Mouse (Mus musculus): Measurements from ENCODE around the gene Pla2g4d. TPM values are rescaled to one million over a fixed set of nuclear protein-coding genes. Genes with fewer than 3 reads are reported as not detected.
"Not testable (repeated sequence)": the region's sequence is repeated elsewhere in the genome, so short reads cannot be mapped to it uniquely, and the experiment has no call there.

Gene Pla2g4d
- total RNA-seq, 2 experiments from 2014 or later: not detected

GRCm38 (mm10) chr2:120262876-120263275, 26.1 kb downstream of the Pla2g4d start:
- ATAC-seq (ENCODE audit: poor library complexity, severe bottlenecking): no peak

- no peak for ATAC-seq (ENCODE audit: poor library complexity, severe bottlenecking)
Observed at GRCm38 (mm10) chr2:120261346-120261745, 27.7 kb downstream of the Pla2g4d start.

GRCm38 (mm10) chr2:120256259-120256658, 32.7 kb downstream of the Pla2g4d start:
- no peak for ATAC-seq (ENCODE audit: poor library complexity, severe bottlenecking)

- ATAC-seq (ENCODE audit: poor library complexity, severe bottlenecking): peak; percentile 68
Observed at GRCm38 (mm10) chr2:120252644-120253043, 36.4 kb downstream of the Pla2g4d start.

- ATAC-seq (ENCODE audit: poor library complexity, severe bottlenecking): no peak
Observed at GRCm38 (mm10) chr2:120245421-120246016, 43.5 kb downstream of the Pla2g4d start.

GRCm38 (mm10) chr2:120244679-120245420, 44.1 kb downstream of the Pla2g4d start, which contains the start of gene Pla2g4e:
Pla2g4e (minus strand) TSS chr2:120245335.
- no peak for ATAC-seq (ENCODE audit: poor library complexity, severe bottlenecking)

- ATAC-seq (ENCODE audit: poor library complexity, severe bottlenecking): no peak
Observed at GRCm38 (mm10) chr2:120243995-120244394, 45.0 kb downstream of the Pla2g4d start.

GRCm38 (mm10) chr2:120242791-120243467, 46.1 kb downstream of the Pla2g4d start:
- ATAC-seq (ENCODE audit: poor library complexity, severe bottlenecking): no peak

- ATAC-seq (ENCODE audit: poor library complexity, severe bottlenecking): not testable (repeated sequence)
Observed at GRCm38 (mm10) chr2:120238733-120239132, 50.3 kb downstream of the Pla2g4d start.

- no peak for ATAC-seq (ENCODE audit: poor library complexity, severe bottlenecking)
Observed at GRCm38 (mm10) chr2:120237784-120238183, 51.2 kb downstream of the Pla2g4d start.

- no peak for ATAC-seq (ENCODE audit: poor library complexity, severe bottlenecking)
Observed at GRCm38 (mm10) chr2:120235947-120236640, 52.9 kb downstream of the Pla2g4d start.

- ATAC-seq (ENCODE audit: poor library complexity, severe bottlenecking): no peak
Observed at GRCm38 (mm10) chr2:120235381-120235780, 53.6 kb downstream of the Pla2g4d start.

GRCm38 (mm10) chr2:120231642-120232041, 57.4 kb downstream of the Pla2g4d start:
- ATAC-seq (ENCODE audit: poor library complexity, severe bottlenecking): no peak

Other genes with a start within 250 kb of the Pla2g4d start
- 50.9 and 56.7 TPM in 2 replicates for gene Ehd4, start 134.6 kb downstream of the Pla2g4d start, total RNA-seq (2015)
- 77.5 and 92.9 TPM in 2 replicates for gene Ehd4, start 134.6 kb downstream of the Pla2g4d start, total RNA-seq (2017)
- gene Pla2g4e, start 43.9 kb downstream of the Pla2g4d start, total RNA-seq (2015): not detected in 2 replicates
- gene Pla2g4e, start 43.9 kb downstream of the Pla2g4d start, total RNA-seq (2017): not detected in 2 replicates
- not detected in 2 replicates for gene Pla2g4f, start 25.0 kb upstream of the Pla2g4d start, total RNA-seq (2015)
- gene Pla2g4f, start 25.0 kb upstream of the Pla2g4d start, total RNA-seq (2017): 0.15 TPM in 1 of 2 replicates, not detected in the other
- gene Vps39, start 63.9 kb upstream of the Pla2g4d start, total RNA-seq (2015): 11.4 and 21.7 TPM in 2 replicates
- 24.9 and 26.6 TPM in 2 replicates for gene Vps39, start 63.9 kb upstream of the Pla2g4d start, total RNA-seq (2017)
- 10.8 and 11.9 TPM in 2 replicates for gene Ganc, start 114.7 kb upstream of the Pla2g4d start, total RNA-seq (2015)
- gene Ganc, start 114.7 kb upstream of the Pla2g4d start, total RNA-seq (2017): 20.7 and 21.0 TPM in 2 replicates
- gene Tmem87a, start 114.9 kb upstream of the Pla2g4d start, total RNA-seq (2015): 18.5 and 20.3 TPM in 2 replicates
- gene Tmem87a, start 114.9 kb upstream of the Pla2g4d start, total RNA-seq (2017): 41.7 and 46.8 TPM in 2 replicates
- 0.41 and 1.2 TPM in 2 replicates for gene Capn3, start 166.8 kb upstream of the Pla2g4d start, total RNA-seq (2015)
- 0.15 TPM in 1 of 2 replicates, not detected in the other for gene Capn3, start 166.8 kb upstream of the Pla2g4d start, total RNA-seq (2017)